Mouse (Mus musculus): ENCODE data around the gene Blm.

The Blm gene

GRCm38 (mm10) chr7:80535009-80535744 is at the start of gene Blm:
Blm (minus strand) TSS chr7:80535119.
- DNase-seq (ENCODE audit: low spot score in 2 of 2) = peak; percentile 97 to 98

DNA sequence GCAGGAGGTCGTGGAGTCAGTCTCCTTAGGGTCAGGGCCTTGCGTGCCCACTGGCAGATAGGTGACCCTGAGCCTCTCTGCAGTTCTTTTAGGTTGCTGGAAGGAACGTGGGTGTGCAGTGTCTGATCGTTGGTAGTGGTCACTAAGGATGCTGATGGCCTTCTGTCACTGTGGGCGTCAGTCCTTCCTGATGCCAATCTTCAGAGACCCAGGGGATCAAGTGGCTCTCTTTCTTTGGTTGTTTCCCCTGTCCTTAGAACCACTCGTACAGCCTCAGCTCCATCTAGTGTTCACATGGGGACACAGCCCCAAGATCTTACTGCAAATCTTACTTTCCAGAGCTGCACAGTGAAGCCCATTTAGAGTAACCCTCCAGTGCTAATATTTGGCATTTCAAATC is 49.1 kb upstream of the Blm start:
- DNase-seq (ENCODE audit: low spot score in 2 of 2) = peak; percentile 64 to 71

DNA sequence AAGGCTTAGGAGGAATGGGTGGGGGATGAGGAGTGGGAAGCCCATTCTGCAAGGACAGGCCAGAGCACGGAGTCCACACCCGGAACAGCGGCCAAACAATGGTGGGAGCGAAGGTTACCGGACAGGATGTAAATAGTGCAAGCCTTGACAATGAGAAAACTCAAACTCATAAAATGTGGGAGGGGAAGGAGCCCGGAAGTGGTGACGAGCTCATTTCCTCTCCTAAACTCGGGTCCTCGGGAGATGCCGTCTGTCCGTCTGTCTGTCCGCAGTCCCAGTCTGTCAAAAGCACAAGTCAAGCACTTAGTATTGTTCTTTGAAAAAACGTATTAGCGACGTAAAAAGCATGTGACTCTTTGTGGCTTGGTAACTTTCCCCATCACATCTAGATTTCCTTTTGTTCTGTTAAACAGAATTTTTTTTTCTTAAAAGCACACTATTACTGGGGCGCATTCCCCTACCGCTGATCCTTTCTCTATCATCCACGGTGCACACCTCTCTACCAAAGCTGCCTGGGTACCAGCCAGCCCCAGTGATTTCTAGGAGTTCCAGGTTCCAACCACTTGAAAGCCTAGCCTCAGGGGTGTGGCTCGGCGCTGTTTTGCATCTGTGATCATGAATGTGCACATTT is 48.0 kb upstream of the Blm start:
- no peak for DNase-seq (ENCODE audit: low spot score in 2 of 2)

DNA sequence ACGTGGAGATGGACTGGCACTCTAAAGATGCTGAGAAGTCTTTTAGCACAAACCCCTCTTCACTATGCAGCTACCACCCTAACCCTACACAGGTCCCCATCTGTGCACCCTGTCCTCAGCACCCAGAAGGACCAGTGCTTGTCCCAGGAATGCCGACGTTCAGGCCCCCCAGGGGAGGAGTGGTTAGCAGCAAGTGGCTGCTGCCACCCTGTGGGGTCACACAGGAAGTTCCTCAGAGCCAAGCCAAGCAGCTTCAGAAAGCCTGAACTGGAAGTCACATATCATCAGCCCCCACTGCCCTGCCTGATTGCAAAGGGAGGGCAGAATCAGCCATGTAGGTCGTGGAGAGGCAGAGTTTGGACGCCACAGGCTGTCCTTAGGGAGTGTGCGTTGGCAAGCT is 45.4 kb upstream of the Blm start:
- peak; percentile 41 to 48 for DNase-seq (ENCODE audit: low spot score in 2 of 2)

DNA sequence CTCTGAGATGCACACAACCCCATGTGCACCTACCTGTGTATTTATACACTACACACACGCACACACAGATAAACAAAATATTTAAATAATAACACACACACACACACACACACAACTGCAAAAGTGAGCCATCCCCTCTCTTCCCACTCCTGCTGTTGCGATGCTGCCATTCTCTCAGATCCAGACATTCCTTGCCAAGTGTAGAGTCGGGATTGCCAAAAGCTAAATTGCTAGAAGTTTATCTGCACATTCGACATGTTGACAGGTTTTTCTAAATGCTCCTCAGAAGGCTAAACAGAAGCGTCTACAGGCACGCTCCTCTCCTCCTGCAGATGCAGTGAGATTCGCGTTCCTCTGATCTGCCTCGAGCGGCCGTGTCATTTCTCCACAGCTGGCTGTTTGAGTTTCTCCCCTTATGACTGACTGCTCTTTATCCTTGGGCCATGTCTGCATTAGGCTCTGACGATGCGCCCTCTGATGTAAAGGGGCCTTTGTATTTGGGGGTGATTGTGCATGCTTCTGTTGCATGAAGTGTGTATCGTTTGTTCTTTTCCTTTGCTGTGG is 42.6 kb upstream of the Blm start:
- no peak for DNase-seq (ENCODE audit: low spot score in 2 of 2)

DNA sequence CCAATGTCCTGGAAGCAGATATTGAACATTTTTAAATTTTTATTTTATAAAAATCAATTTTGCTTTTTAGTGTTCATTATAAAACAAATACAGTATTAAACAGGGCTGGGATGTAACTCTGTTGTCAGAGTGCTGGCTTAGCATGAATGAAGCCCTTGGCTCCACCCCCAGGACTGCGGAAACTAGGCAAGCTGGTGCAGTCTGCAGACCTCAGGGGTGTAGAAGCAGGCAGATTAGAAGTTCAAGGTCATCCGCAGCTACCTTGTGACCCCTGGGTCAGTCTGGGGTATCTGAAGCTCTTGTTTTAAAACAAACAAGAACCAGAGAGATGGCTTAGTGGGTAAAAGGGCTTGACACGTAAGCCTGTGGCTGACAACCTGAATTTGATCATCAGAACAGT is 41.7 kb upstream of the Blm start:
- no peak for DNase-seq (ENCODE audit: low spot score in 2 of 2)

DNA sequence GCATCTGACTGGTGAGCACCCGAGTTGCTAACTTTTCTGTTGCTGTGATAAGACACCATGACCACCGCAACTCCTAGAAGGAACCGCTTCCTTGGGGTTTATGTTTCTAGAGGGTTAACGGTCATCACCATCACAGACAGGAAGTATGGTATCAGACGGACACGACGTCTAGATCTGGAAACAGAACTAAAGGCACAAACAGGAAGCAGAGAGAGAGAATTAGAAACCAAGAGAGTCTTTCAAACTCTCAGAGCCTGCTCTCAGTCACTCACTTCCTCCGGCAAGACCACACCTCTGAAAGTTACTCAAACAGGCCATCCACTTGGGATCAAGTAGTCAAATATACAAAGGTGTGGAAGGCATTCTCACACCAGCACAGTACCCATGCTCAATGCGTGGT is 40.8 kb upstream of the Blm start:
- no peak for DNase-seq (ENCODE audit: low spot score in 2 of 2)

DNA sequence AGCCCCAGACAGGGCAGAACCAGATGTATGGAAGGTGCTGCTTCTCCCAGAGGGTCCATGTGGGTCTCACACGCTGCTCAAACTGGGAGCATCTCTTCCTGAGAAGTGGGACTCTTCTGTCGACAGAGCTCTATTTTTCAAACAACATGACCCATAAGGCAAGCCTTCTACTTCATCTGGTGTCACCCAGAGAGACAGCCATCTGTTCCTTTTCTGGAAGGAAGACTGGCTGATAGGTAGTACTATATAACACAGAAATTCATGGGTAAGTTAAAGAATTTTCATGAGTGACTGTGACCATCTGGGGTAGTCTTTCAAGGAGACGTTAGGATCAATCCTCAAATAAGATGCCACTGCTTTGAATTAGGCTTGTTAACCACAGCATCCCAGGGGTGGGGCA is 38.2 kb upstream of the Blm start:
- no peak for DNase-seq (ENCODE audit: low spot score in 2 of 2)

DNA sequence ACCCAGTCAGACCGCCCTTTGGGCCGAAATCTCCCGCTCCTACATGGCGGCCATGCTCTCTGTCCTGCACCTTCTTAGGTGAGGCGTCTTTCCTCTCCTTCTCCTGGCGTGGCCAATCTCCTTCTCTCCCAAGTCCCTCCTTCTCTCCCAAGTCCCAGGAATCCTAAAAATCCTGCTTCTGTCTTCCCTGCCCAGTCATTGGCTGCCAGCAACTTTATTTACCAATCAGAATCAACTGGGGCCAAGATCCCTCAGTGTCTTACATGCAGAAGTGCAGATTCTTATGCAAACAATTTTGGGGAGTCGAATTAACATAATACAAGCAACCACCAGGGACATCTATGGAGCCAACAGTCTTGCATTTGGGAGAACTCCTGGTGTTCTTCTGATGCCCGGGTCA is 33.1 kb upstream of the Blm start:
- DNase-seq (ENCODE audit: low spot score in 2 of 2) = no peak

DNA sequence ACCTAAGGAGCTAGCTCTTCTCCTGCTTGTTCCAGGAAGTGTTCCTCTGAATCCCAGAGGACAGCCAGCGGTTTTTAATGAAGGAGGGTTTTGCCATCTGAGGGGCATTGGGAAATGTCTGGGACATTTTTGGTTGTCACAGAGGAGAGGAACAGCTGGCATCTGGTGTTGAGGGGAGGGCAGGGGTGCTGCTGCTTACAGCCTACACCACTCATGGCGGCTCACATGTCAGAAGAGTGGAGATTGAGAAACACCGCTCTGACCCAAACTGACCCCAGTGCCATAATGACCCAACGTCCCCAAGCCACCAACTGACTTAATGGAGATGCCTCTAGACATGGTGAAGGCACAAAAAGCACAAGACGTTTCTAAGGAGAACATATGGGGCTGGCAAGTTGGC is 27.0 kb upstream of the Blm start:
- no peak for DNase-seq (ENCODE audit: low spot score in 2 of 2)

DNA sequence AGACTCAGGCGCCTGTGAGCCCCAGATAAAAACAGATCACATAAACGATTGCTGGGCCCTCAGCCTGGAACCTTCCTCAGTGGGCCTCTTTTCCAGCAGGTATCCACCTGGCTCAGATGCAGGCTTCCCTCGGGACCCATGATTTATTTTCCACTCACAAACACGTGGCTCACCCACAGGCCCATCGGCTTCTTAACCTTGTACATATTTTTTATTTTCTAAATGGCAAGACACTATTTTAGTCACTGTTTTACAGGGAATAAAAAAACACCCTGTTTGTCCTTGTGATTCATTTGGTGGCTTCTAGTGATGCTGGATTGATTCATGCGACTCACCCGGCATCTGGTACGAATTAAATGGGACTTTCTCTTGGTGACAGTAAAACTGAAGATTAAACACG is 26.4 kb upstream of the Blm start:
- DNase-seq (ENCODE audit: low spot score in 2 of 2) = no peak

DNA sequence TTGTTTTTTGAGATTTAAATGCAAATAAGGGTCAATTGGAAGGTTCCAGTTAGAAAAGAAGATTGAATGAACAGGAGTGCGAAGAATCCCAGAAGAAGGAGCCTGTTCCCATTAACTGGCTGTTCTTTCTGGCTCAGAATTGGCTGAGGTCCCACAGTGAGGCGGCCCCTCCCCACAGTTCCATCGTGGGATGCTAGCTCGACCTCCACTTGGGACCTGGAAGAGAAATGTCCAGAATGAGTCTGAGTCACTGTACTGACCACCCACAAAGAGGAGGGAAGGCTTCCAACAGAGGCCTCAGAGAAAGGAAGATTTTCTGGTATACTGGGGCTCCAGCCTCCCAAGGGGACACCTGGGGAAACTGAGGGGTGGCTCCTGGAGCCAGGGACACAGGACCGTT is 23.7 kb upstream of the Blm start:
- DNase-seq (ENCODE audit: low spot score in 2 of 2) = no peak

DNA sequence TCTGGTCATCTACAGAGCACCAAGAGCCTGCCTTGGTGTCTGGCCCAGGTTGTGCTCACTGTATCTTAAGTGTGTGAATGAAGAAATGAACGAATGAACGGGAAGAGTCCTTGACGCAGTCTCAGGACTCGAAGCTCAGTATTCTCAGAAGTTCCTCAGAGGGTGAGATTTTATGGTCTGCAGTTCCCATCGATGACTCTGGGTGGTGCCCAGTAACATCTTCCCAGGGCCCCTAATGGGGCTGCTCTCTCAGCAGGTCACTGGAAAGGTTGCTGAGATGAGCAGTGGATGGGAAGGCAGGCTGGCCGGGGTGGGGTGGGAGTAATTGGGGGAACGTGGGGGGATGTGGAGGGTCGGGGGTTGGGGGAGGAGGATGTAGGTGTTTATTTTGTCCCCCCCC is 23.2 kb upstream of the Blm start:
- no peak for DNase-seq (ENCODE audit: low spot score in 2 of 2)

DNA sequence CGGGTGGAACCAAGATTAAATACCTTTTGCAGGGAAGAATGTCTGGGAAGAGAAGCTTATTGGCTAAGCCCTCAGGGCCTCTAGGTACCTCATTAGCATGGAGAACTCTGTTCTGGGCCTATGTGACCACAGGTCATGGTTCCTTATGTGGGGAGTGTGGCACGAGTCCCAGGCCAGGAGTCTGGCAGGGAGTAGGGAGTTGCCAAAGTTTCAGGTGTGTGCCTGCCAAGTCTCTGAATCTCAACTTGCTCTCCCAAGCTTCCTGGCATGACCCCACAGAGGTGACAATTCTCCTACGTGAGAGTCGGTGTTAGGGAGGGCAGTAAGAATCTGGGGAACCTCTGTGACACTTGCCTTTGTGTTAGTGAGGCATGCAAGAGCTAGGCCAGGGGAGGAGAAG is 22.2 kb upstream of the Blm start:
- no peak for DNase-seq (ENCODE audit: low spot score in 2 of 2)

GRCm38 (mm10) chr7:80556166-80556565 is 21.2 kb upstream of the Blm start:
- no peak for DNase-seq (ENCODE audit: low spot score in 2 of 2)

DNA sequence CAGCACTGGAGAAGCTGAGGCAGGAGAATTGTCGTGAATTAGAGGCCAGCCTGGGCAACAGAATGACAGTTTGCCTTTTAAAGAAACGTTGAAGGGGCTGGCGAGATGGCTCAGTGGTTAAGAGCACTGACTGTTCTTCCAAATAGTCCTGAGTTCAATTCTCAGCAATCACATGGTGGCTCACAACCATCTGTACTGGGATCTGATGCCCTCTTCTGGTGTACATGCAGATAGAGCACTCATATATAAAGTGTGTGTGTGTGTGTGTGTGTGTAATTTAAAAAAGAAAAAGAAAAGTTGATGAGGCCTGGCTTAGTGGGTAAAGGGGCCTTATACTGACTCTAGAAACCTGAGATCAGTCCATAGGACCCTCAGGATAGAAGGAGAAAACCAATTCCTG is 20.2 kb upstream of the Blm start:
- DNase-seq (ENCODE audit: low spot score in 2 of 2) = no peak

DNA sequence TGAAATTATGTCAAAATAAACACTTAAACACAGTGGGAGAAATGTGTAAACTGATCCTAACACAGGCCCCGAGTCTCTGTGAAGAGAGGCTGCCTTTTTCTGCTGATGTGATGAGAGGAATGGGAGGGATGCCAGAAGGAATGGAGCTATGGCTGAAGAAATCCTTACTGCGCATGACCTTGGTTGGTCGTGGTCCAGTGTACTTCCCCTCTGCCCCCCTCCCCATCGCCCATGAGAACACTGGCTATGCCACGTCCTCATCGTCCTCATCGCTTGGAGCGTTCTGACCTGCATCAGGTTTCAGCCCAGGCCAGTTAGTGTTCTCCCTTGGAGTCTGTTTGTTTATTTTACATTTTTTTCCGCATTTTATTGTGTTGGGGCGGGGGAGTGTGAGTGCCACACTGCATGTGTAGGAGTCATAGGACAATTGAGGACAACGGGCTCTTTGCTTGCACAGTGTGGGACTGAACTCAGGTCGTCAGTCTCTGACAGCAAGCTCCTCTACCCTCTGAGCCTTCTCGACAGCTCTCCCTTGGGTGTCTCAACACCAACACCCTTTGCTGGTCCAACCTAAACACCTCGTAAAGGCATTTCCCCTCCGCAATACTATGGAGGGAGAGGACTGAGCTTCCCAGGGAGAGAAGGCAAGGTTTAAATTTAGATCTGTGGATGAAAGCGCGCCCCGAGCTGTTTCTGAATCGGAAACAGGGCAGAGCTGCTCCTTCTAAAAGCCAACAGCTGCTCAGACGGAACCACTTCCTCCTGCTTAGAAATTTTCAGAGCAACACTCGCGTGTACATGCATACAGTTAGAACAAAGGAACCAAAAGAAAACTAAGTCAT is 19.5 kb upstream of the Blm start:
- peak; percentile 37 to 39 for DNase-seq (ENCODE audit: low spot score in 2 of 2)

GRCm38 (mm10) chr7:80548513-80549260 is 13.8 kb upstream of the Blm start:
- DNase-seq (ENCODE audit: low spot score in 2 of 2) = no peak

- DNase-seq (ENCODE audit: low spot score in 2 of 2) = no peak
These were observed 7.4 kb upstream of the Blm start for GRCm38 (mm10) chr7:80542139-80542831.

DNA sequence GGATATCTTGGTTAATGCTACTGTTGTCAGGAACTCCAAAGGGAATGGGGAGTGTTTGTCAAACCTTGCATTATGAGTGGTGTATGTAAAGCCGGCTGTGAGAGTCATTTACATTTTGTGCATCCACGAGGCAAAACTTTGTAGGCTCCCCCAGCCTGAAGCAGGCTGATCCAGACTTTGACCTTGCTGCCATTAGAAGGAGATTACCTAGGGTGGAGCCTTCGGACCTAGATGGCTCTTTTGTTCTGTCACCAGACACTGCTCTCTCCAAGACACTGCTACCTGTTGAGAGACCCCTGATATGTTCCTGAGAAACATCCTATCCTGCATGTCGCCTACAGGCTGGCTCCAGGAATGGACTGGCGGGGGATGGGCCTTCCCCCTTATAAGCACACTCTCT is 4.7 kb upstream of the Blm start:
- no peak for DNase-seq (ENCODE audit: low spot score in 2 of 2)

All from right cerebral cortex, adult 2 months (tissue).